In genomic region chr2:50675736-50676550, GRCm38 (mm10) we compare ENCODE assay signal across 13 mouse cellular contexts.
"Had no signal": no experiment of that assay in that cellular context is flagged by ENCODE, and none has a peak within 500 bp of the region (broad histone marks: within the 10 kb centered on the region; RNA-seq: fewer than 3 reads in every experiment).

No protein-coding gene starts in this region.

- DNase-seq: kidney, adult 2 months; kidney, postnatal 25 days; left cerebral cortex, postnatal 4 days; lung, embryonic 14.5 days; lung, postnatal 10 days; lung, postnatal 4 days; right cerebral cortex, adult 18-20 months; right cerebral cortex, postnatal 25 days; thymus, postnatal 14 days had no signal

- H3K27me3 ChIP-seq: limb, embryonic 13.5 days; midbrain, embryonic 12.5 days had no signal

- H3K36me3 ChIP-seq: limb, embryonic 13.5 days; midbrain, embryonic 12.5 days had no signal

- H3K9ac ChIP-seq: limb, embryonic 13.5 days; lung, embryonic 14.5 days; midbrain, embryonic 12.5 days had no signal

- H3K4me1 ChIP-seq: limb, embryonic 13.5 days; midbrain, embryonic 12.5 days had no signal

- H3K9me3 ChIP-seq: midbrain, embryonic 12.5 days had no signal

- H3K4me3 ChIP-seq: limb, embryonic 13.5 days; midbrain, embryonic 12.5 days had no signal

- H3K27ac ChIP-seq: limb, embryonic 13.5 days; midbrain, embryonic 12.5 days; stomach, postnatal 0 days had no signal

- H3K4me2 ChIP-seq: limb, embryonic 13.5 days; liver, embryonic 11.5 days; lung, embryonic 14.5 days; midbrain, embryonic 12.5 days had no signal
